Mouse (Mus musculus) hindbrain, embryonic 13.5 days (tissue): ENCODE measurements around the gene Hspb9. TPM values are rescaled to one million over a fixed set of nuclear protein-coding genes. Genes with fewer than 3 reads are reported as not detected.

Experiments
- ATAC-seq: fragments of 200-750 bp; cut with Nextera tagmentation; 2 replicates; pipeline ENCODE4 v1.8.0; 2017; ENCODE audit warnings: moderate TSS enrichment; ENCODE audit not compliant: low FRiP score
- H3K27ac ChIP-seq: fragments of 300-500 bp; sonication (generic); 2 replicates; pipeline ENCODE4 v1.5.1; 2015; ENCODE audit warnings: inconsistent platforms, mild to moderate bottlenecking, moderate library complexity
- H3K27me3 ChIP-seq: fragments of 300-500 bp; sonication (generic); 2 replicates; pipeline ENCODE4 v1.6.1; 2015; ENCODE audit warnings: mild to moderate bottlenecking, inconsistent platforms
- H3K36me3 ChIP-seq: fragments of 300-500 bp; sonication (generic); 2 replicates; pipeline ENCODE4 v1.6.1; 2015; ENCODE audit warnings: mild to moderate bottlenecking, inconsistent platforms
- H3K4me1 ChIP-seq: fragments of 300-500 bp; sonication (generic); replicated peaks from 2 replicates; pipeline ENCODE4 v1.6.1; 2015; ENCODE audit warnings: inconsistent platforms
- H3K4me2 ChIP-seq: fragments of 300-500 bp; sonication (generic); 2 replicates; pipeline ENCODE4 v1.6.1; 2015; ENCODE audit warnings: inconsistent platforms, mild to moderate bottlenecking, moderate library complexity
- H3K4me3 ChIP-seq: fragments of 300-500 bp; sonication (generic); 2 replicates; pipeline ENCODE4 v1.5.1; 2015; ENCODE audit warnings: mild to moderate bottlenecking, inconsistent platforms
- H3K9ac ChIP-seq: fragments of 300-500 bp; sonication (generic); 2 replicates; pipeline ENCODE4 v1.6.1; 2015; ENCODE audit warnings: mild to moderate bottlenecking, inconsistent platforms
- H3K9me3 ChIP-seq: fragments of 300-500 bp; sonication (generic); 2 replicates; pipeline ENCODE4 v1.6.1; 2016; ENCODE audit warnings: inconsistent platforms
- WGBS: fragments of 180-500 bp; shearing (Covaris S2); methylation state at CpG from one replicate; pipeline ENCODE4 v1.1.7; 2015; 5-methylcytosine and 5-hydroxymethylcytosine counted together
- polyA plus RNA-seq: library from polyadenylated mRNA; unstranded; fragments of >200 nt; fragmentation: Nextera tagmentation; extraction: Ambion mirVana; gene quantifications from 2 replicates; pipeline ENCODE4 v1.2.1, GENCODE M21; 2015

The Hspb9 gene
- 0.43 TPM in 1 of 2 replicates, not detected in the other for polyA plus RNA-seq

DNA sequence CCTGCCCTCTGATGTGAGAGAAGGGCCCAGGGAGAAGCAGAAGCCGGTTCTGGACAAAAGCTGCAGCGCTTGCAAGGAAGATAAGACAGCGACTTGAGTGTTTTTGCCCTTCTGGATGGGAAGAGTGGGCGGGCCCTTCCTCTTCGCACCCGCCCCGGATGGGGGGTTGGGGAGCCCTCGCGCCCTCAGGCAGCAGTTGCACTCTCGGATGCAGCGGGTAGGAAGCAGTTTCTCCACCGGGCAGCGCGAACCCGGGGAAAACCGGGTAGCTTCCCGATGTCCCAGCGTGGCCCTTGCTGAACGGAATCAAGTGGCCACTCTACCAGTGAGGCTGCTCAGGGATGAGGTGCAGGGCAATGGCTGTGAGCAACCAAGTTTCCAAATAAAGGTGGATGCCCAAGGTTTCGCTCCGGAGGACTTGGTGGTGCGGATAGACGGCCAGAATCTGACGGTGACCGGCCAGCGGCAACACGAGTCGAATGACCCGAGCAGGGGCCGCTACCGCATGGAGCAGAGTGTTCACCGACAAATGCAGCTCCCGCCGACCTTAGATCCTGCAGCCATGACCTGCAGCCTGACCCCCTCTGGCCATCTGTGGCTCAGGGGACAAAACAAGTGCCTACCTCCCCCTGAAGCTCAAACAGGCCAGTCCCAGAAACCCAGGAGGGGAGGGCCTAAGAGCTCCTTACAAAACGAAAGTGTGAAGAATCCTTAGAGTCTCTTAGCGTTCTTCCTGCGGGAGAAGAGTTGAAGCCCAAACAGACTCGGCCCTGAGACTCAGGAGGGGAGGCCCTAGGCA, at the start of gene Hspb9:
TSS of gene Hspb9 (plus strand) at position 116 of the 799 bp plus-strand sequence.
- Histone ChIP-seq H3K9ac (peak within 1 kb of the TSS; percentile 67), H3K36me3 (peaks cover 58% of the 10 kb centered on the region), H3K27ac (0 out of 2 replicates have a peak within 1 kb of the TSS, but pooled peaks have one; percentile 19), H3K4me3 (peak within 1 kb of the TSS; percentile 17; the same call in 1 of the 2 replicates), H3K9me3 (no peaks in the 10 kb centered on the region), H3K4me2 (peak within 1 kb of the TSS; percentile 38), H3K27me3 (no peaks in the 10 kb centered on the region), H3K4me1 (peaks cover 32% of the 10 kb centered on the region)
- WGBS: 5% methylated on average over 38 of the region's 38 CpGs
- no peak for ATAC-seq

DNA sequence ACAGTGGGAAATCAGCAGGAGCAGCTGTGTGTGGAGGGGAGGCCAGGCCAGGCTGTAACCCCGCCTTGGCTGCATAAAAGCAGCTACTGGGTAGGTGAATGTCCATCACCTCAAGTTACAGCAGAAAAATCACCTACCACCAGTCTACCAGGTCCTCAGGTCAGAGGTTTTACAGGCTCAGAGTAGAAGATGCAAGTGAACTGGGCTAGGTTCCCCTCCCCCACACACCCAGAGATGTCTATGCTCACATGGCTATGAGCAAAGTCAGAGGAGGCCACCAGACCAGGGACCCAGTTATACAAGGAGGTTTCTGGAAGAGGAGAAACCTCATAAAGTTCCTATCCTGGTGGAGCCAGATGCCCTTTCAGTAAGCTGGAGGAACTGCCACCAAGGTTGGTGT, 42.6 kb upstream of the Hspb9 start:
- peaks cover 5% of the 10 kb centered on the region; the same call in 1 of the 2 replicates for H3K9me3 ChIP-seq
- H3K27me3 ChIP-seq: peaks cover 26% of the 10 kb centered on the region
- H3K36me3 ChIP-seq: no peaks in the 10 kb centered on the region
- no peak overlapping the region for H3K27ac ChIP-seq
- WGBS: 78% methylated on average over 1 of the region's 1 CpGs
- ATAC-seq: no peak
- no peak overlapping the region for H3K4me2 ChIP-seq
- no peak overlapping the region for H3K9ac ChIP-seq
- H3K4me3 ChIP-seq: no peak overlapping the region
- peaks cover 9% of the 10 kb centered on the region for H3K4me1 ChIP-seq

DNA sequence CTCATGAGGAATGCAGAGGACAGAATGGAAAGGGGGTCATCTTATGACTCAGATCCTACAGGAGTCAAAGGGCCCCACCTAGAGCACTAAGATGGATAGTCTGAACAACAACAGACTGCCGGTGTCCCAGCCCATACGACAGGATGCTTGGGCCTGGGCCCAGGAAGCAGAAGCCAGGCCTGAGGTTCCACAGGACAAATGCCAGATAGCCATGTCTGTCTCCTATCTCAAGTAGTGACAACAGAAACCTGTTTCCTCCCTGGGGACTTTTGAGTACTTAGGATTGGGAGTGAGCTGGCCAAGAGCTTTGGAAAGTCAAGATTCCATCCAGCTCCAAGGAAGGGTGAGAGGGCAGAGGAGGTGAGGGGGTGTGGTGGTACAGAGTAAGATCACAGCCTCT, 41.7 kb upstream of the Hspb9 start:
- peaks cover 9% of the 10 kb centered on the region for H3K4me1 ChIP-seq
- H3K9ac ChIP-seq: no peak overlapping the region
- H3K4me2 ChIP-seq: no peak overlapping the region
- no peak for ATAC-seq
- WGBS: 87% methylated on average over 2 of the region's 2 CpGs
- H3K27ac ChIP-seq: no peak overlapping the region
- peaks cover 5% of the 10 kb centered on the region; the same call in 1 of the 2 replicates for H3K9me3 ChIP-seq
- H3K36me3 ChIP-seq: no peaks in the 10 kb centered on the region
- H3K27me3 ChIP-seq: peaks cover 26% of the 10 kb centered on the region
- H3K4me3 ChIP-seq: no peak overlapping the region

DNA sequence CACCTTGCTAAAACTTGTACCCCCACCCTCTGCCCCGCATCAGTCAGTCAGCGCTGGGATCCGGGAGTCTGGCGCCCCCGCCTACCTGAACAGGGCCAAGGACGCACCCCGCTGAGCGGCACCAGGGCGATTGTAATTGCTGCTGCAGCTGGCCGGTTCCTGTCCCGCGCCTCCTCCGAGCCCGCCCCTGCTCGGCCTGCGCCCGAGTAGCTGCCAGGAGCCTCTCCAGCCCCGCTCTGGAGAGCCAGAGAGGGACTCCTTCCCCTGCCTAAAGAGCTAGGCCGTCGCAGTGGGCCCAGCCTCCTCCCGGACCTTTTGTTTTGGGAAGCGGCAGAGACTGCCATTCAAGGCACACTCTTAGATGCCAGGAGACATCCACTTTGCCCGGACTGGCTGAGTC, 40.5 kb upstream of the Hspb9 start:
- H3K4me3 ChIP-seq: no peak overlapping the region
- under 1% methylated on average over 22 of the region's 23 CpGs for WGBS
- peak overlapping the region; percentile 40 for H3K4me2 ChIP-seq
- H3K4me1 ChIP-seq: peaks cover 9% of the 10 kb centered on the region
- peaks cover 26% of the 10 kb centered on the region for H3K27me3 ChIP-seq
- no peak overlapping the region for H3K27ac ChIP-seq
- H3K9ac ChIP-seq: peak overlapping the region; percentile 67
- peaks cover 5% of the 10 kb centered on the region; the same call in 1 of the 2 replicates for H3K9me3 ChIP-seq
- ATAC-seq: no peak
- no peaks in the 10 kb centered on the region for H3K36me3 ChIP-seq

DNA sequence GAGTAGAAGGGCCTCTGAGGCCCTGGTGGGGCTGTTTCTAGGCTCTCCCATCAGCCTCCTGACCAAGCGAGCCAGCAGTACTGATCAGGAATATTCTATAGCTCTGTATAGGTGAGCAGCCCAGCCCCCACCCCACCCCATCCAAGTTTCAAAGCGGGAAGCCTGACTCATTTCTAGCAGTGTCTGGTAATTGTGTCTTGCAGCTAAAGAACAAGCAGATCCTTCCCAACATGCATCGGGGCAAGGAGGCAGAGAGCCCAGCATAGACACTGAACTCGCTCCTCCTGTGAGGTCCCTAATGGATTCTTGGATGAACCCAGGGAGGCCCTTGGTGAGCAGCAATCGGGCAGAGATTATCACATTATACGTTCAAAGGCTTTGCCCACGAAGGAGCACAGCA, 35.8 kb upstream of the Hspb9 start:
- Histone ChIP-seq H3K4me1 (peaks cover 8% of the 10 kb centered on the region), H3K27me3 (peaks cover 16% of the 10 kb centered on the region), H3K4me2 (no peak overlapping the region), H3K9me3 (no peaks in the 10 kb centered on the region), H3K9ac (no peak overlapping the region), H3K27ac (no peak overlapping the region), H3K36me3 (no peaks in the 10 kb centered on the region), H3K4me3 (no peak overlapping the region)
- ATAC-seq: no peak
- 65% methylated on average over 7 of the region's 7 CpGs for WGBS

DNA sequence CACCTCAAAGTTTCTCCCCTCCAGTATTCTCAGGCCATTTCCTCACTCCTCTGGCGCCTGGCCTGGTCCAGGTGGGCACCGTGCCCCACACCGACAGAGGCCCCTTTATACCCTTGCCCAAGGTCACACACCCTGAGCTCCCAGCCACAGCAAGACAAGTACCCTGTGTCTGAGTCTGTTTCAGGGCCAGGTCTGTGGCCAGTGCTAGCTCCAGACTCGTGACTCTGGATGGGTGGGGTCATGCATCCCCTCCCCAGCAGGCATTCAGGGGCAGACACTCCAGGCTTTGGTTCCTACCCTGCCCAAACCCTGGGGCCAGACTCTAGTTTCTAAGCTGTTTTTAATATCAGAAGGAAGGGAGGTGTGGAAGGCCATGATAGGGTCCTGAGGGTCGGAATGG, 31.8 kb upstream of the Hspb9 start:
- Histone ChIP-seq H3K9me3 (no peaks in the 10 kb centered on the region), H3K4me1 (no peaks in the 10 kb centered on the region), H3K9ac (no peak overlapping the region), H3K4me2 (no peak overlapping the region), H3K27me3 (no peaks in the 10 kb centered on the region; the same call in 1 of the 2 replicates), H3K27ac (no peak overlapping the region), H3K4me3 (no peak overlapping the region), H3K36me3 (no peaks in the 10 kb centered on the region)
- ATAC-seq: no peak
- 78% methylated on average over 5 of the region's 5 CpGs for WGBS

DNA sequence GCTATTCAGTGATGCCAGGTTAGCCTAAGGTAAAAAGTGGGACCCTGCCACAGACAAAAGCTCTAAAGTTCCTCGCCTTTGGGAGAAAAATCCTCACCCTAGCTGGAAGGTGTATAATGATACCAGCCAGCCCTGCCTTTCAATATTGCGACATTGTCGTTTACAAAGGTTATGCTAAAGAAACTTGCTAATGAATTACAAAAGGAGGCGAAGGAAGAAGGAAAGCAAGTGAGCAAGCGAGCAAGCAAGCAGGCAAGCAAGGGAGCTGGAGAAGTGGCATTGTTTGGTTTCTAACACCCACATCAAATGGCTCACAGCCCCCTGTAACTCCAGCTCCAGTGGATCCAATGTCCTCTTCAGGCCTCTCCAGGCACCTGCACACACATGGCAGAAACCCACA, 31.1 kb upstream of the Hspb9 start:
- Histone ChIP-seq H3K4me2 (no peak overlapping the region), H3K9ac (no peak overlapping the region), H3K36me3 (no peaks in the 10 kb centered on the region), H3K27me3 (no peaks in the 10 kb centered on the region), H3K4me1 (no peaks in the 10 kb centered on the region), H3K27ac (no peak overlapping the region), H3K9me3 (no peaks in the 10 kb centered on the region), H3K4me3 (no peak overlapping the region)
- no peak for ATAC-seq
- WGBS: 67% methylated on average over 5 of the region's 5 CpGs

DNA sequence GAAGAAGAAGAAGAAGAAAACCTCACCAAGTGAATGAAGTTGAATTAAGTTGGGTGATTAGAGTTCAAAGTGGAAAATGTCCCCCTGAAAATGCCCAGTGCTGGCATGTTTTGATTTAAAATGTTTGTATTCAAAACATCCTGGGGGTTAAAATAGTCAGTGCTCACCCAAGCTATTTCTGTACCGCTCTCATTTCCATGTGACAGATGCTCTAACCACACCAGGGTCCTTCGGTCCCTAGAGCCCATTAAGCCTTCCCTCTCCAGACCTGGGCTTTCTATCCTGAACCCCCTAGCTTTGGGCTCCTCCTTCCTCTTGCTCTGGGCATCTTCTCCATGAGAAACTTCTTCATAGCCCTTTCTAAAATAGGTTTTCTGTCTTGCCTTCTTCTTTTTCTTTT, 29.6 kb upstream of the Hspb9 start:
- Histone ChIP-seq H3K9ac (no peak overlapping the region), H3K27me3 (no peaks in the 10 kb centered on the region), H3K27ac (no peak overlapping the region), H3K36me3 (no peaks in the 10 kb centered on the region), H3K4me3 (no peak overlapping the region), H3K9me3 (no peaks in the 10 kb centered on the region), H3K4me1 (no peaks in the 10 kb centered on the region), H3K4me2 (no peak overlapping the region)
- 77% methylated on average over 2 of the region's 2 CpGs for WGBS
- no peak for ATAC-seq

DNA sequence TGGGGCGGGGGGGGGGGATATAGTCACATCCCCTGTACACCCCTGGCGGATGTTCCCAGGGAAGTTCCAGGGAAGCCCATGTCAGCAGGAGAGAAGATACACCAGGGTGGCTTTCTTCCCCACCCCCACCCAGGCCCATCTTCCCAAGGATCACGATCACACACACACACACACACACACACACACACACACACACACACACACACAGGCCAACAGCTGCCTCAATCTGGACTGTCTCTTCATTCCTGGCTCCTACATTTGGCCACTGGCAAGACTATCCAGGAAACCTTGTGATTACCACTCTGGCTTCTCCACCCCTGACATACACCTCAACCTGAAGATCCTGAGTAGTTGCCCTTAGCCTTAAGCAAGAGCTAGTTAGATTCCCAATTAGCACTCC, 28.3 kb upstream of the Hspb9 start:
- WGBS: 88% methylated on average over 2 of the region's 3 CpGs
- no peaks in the 10 kb centered on the region for H3K36me3 ChIP-seq
- no peak overlapping the region for H3K27ac ChIP-seq
- no peak overlapping the region for H3K9ac ChIP-seq
- no peak overlapping the region for H3K4me2 ChIP-seq
- ATAC-seq: no peak
- H3K27me3 ChIP-seq: peaks cover 7% of the 10 kb centered on the region
- no peak overlapping the region for H3K4me3 ChIP-seq
- H3K4me1 ChIP-seq: no peaks in the 10 kb centered on the region
- H3K9me3 ChIP-seq: no peaks in the 10 kb centered on the region

DNA sequence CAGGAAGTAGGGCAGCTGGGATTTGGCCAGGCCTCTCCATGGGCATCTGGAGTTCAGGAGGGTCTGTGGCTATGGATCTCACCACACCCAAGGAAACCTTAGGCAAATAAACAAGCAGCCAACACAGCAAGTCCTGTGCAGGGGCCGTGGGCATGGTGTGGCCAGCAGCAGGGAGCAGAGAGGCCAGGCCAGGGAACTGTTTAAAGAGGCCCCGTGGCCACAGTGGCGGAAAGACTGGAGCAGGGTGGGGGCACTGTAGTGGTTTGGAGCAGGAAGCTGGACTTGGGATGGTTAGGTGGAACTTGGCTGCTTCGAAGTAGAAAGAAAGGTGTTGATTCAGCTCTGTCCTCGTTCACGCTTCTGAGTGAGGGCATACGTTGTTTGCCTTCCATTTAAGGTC, 26.4 kb upstream of the Hspb9 start:
- Histone ChIP-seq H3K4me3 (no peak overlapping the region), H3K4me1 (peaks cover 7% of the 10 kb centered on the region), H3K27ac (no peak overlapping the region), H3K9ac (no peak overlapping the region), H3K9me3 (no peaks in the 10 kb centered on the region), H3K36me3 (no peaks in the 10 kb centered on the region), H3K27me3 (peaks cover 26% of the 10 kb centered on the region), H3K4me2 (no peak overlapping the region)
- WGBS: 85% methylated on average over 7 of the region's 7 CpGs
- no peak for ATAC-seq

DNA sequence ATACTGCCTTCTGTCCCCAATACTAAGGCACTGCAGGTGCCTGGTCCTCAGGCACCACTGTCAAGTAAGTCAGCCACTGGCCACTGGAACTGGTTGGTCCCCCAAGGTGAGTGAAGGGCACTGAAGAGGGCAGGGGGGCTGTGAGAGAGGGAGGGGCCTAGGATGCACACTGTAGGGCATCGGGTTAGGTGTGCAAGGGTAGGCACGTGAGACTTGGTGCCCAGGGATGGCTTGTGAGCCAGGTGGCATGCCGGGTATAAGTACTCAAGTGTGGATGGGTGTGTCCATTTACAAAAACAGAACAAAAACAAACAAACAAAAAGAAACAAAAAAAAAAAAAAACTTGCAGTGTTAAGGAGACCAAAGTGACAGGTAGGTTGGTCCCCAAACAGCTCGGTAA, 25.2 kb upstream of the Hspb9 start:
- Histone ChIP-seq H3K4me2 (no peak overlapping the region), H3K4me1 (peaks cover 18% of the 10 kb centered on the region), H3K9me3 (no peaks in the 10 kb centered on the region), H3K9ac (no peak overlapping the region), H3K4me3 (no peak overlapping the region), H3K27me3 (peaks cover 38% of the 10 kb centered on the region), H3K36me3 (no peaks in the 10 kb centered on the region), H3K27ac (no peak overlapping the region)
- ATAC-seq: no peak
- WGBS: 81% methylated on average over 4 of the region's 4 CpGs

DNA sequence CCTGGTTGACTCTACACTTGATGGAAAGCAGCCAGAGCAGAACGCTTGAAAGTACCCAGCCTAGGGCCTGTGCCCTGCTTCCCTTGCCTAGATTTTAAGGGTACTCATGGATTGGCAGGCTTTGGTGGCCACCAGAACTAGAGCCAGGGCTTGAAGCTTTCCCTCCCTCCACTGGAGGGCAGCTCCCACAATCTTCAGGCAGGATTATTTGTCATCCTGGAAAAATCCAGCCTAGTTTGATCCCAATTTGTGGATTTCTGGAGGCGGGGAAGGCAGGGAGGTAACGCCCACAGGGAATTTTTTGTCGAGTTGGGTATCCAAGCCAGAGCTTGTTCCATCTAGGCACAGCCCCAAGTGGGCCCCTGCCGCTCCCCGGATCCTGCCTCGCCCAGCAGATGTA, 23.3 kb upstream of the Hspb9 start:
- Histone ChIP-seq H3K4me2 (no peak overlapping the region), H3K36me3 (no peaks in the 10 kb centered on the region), H3K9ac (no peak overlapping the region), H3K9me3 (no peaks in the 10 kb centered on the region), H3K27ac (no peak overlapping the region), H3K27me3 (peaks cover 41% of the 10 kb centered on the region), H3K4me1 (peaks cover 18% of the 10 kb centered on the region), H3K4me3 (no peak overlapping the region)
- WGBS: 75% methylated on average over 7 of the region's 7 CpGs
- no peak for ATAC-seq

DNA sequence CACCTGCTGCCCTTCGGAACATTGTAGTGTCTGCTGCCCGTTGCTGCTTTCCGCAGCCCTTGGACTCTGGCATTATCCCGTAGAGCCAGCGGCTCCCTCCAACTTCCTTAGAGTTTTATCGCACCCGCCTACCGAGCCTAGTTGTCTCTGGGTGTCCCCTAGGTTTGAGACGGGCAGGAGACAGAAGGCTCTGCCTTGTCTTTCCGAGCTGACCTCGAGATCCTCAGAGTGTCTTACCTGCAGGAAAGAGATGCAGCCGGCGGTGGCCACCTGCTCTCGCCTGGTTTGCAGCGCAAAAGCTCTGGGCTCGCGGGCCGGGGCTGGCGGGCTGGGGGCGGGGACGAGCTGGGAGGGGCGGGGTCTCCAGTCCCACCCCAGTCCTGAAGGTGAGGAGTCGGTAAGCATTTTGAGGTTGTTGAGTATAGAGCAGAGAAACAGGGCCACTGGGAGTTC, 21.5 kb upstream of the Hspb9 start, which contains the start of gene Zfp385c:
TSS of gene Zfp385c (minus strand) at position 292 of the 453 bp plus-strand sequence.
- H3K9me3 ChIP-seq: no peaks in the 10 kb centered on the region
- peaks cover 41% of the 10 kb centered on the region for H3K27me3 ChIP-seq
- H3K27ac ChIP-seq: no peak within 1 kb of the TSS
- H3K9ac ChIP-seq: no peak within 1 kb of the TSS
- peak within 1 kb of the TSS; percentile 22 for H3K4me3 ChIP-seq
- H3K4me2 ChIP-seq: peak within 1 kb of the TSS; percentile 49
- H3K36me3 ChIP-seq: no peaks in the 10 kb centered on the region
- peaks cover 18% of the 10 kb centered on the region for H3K4me1 ChIP-seq
- under 1% methylated on average over 23 of the region's 23 CpGs for WGBS
- ATAC-seq: no peak
